Mouse (Mus musculus): ENCODE measurements around the gene Vmn1r205. TPM values are rescaled to one million over a fixed set of nuclear protein-coding genes. Genes with fewer than 3 reads are reported as not detected.
"Not testable (repeated sequence)": the region's sequence is repeated elsewhere in the genome, so short reads cannot be mapped to it uniquely, and the experiment has no call there.

The Vmn1r205 gene
- not detected for total RNA-seq (2021)
- long read RNA-seq, experiment 1 = 0 reads
- long read RNA-seq, experiment 2 = 0 reads

- no peak for DNase-seq (ENCODE audit: low spot score in 2 of 2)
Measured at GRCm38 (mm10) chr13:22592900-22593299, at the start of gene Vmn1r205. Gene Vmn1r205 (minus strand): TSS chr13:22593000.

GRCm38 (mm10) chr13:22624151-22624550, 31.4 kb upstream of the Vmn1r205 start, which contains the start of gene Vmn1r206:
Gene Vmn1r206 (minus strand): TSS chr13:22624251.
- DNase-seq (ENCODE audit: low spot score in 2 of 2) = not testable (repeated sequence)

- DNase-seq (ENCODE audit: low spot score in 2 of 2) = not testable (repeated sequence)
Measured at GRCm38 (mm10) chr13:22583336-22583735, 9.5 kb downstream of the Vmn1r205 start.

- DNase-seq (ENCODE audit: low spot score in 2 of 2) = not testable (repeated sequence)
Measured at GRCm38 (mm10) chr13:22574911-22575310, 17.9 kb downstream of the Vmn1r205 start.

- not testable (repeated sequence) for DNase-seq (ENCODE audit: low spot score in 2 of 2)
Measured at GRCm38 (mm10) chr13:22552898-22553297, 39.9 kb downstream of the Vmn1r205 start, which contains the start of gene Vmn1r204. Gene Vmn1r204 (plus strand): TSS chr13:22553198.

Other genes starting within 250 kb of the Vmn1r205 start
- gene Vmn1r198, start 242.6 kb downstream of the Vmn1r205 start, total RNA-seq (2021) = not detected
- gene Vmn1r199, start 213.2 kb downstream of the Vmn1r205 start, total RNA-seq (2021) = not detected
- gene Vmn1r200, start 202.6 kb downstream of the Vmn1r205 start, total RNA-seq (2021) = not detected
- gene Vmn1r201, start 121.1 kb downstream of the Vmn1r205 start, total RNA-seq (2021) = not detected
- under 1 TPM in 1 of 2 experiments, not detected in 1; 0.09 TPM for gene Vmn1r202, start 87.6 kb downstream of the Vmn1r205 start, total RNA-seq (2021)
- gene Vmn1r203, start 74.9 kb downstream of the Vmn1r205 start, total RNA-seq (2021) = not detected
- not detected for gene Vmn1r204, start 39.8 kb downstream of the Vmn1r205 start, total RNA-seq (2021)
- under 1 TPM in 1 of 2 experiments, not detected in 1; 0.12 TPM for gene Vmn1r206, start 31.3 kb upstream of the Vmn1r205 start, total RNA-seq (2021)
- under 1 TPM in 1 of 2 experiments, not detected in 1; 0.09 TPM for gene Vmn1r207-ps, start 136.6 kb upstream of the Vmn1r205 start, total RNA-seq (2021)
- gene Vmn1r208, start 184.4 kb upstream of the Vmn1r205 start, total RNA-seq (2021) = not detected
- not detected for gene Vmn1r209, start 216.7 kb upstream of the Vmn1r205 start, total RNA-seq (2021)
- gene Vmn1r210, start 238.3 kb upstream of the Vmn1r205 start, total RNA-seq (2021) = not detected

All from left cerebral cortex, adult 18-20 months (tissue).